ENCODE assay signal across 24 mouse cellular contexts in the genomic region with DNA sequence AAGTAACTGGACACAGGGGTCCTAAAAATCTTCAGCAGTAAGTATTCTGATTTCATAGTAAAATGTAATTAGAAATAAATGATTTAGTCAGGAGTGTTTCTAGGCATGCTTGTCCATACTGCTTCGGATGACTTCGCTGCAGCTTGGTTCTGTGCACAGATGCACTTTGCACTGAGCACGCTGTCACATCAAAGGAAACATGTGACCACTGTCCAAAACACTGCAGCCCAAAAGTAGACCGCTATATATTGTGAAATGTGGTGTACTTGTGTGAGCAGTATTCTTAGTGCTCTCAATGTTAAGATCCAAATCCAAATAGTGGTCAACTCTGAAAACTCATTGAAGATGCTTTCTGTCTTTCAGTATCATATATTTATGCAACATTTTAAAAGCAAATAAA.
"Had no signal": no experiment of that assay in that cellular context is flagged by ENCODE, and none has a peak within 500 bp of the region (broad histone marks: within the 10 kb centered on the region; RNA-seq: fewer than 3 reads in every experiment).

No protein-coding gene starts in this region.

- H3K27me3 ChIP-seq: heart, embryonic 12.5 days; hindbrain, embryonic 12.5 days; intestine, embryonic 15.5 days; limb, embryonic 12.5 days had no signal

- H3K4me3 ChIP-seq: gastrocnemius, adult 2 months; heart, embryonic 10.5 days; heart, embryonic 12.5 days; hindbrain, embryonic 10.5 days; hindbrain, embryonic 12.5 days; intestine, embryonic 15.5 days; layer of hippocampus, adult 2 months; left cerebral cortex, adult 2 months; limb, embryonic 10.5 days; limb, embryonic 12.5 days had no signal

- H3K9ac ChIP-seq: heart, embryonic 12.5 days; hindbrain, embryonic 12.5 days; hindbrain, embryonic 14.5 days; intestine, embryonic 15.5 days; limb, embryonic 12.5 days had no signal

- H3K9me3 ChIP-seq: heart, embryonic 10.5 days; heart, embryonic 12.5 days; hindbrain, embryonic 10.5 days; hindbrain, embryonic 12.5 days; intestine, embryonic 15.5 days; limb, embryonic 10.5 days; limb, embryonic 12.5 days had no signal

- H3K36me3 ChIP-seq: heart, embryonic 10.5 days; heart, embryonic 12.5 days; hindbrain, embryonic 10.5 days; hindbrain, embryonic 12.5 days; intestine, embryonic 15.5 days; limb, embryonic 10.5 days; limb, embryonic 12.5 days had no signal

- H3K4me2 ChIP-seq: heart, embryonic 12.5 days; hindbrain, embryonic 12.5 days; hindbrain, embryonic 14.5 days; intestine, embryonic 15.5 days; limb, embryonic 12.5 days had no signal

- ATAC-seq: hindbrain, embryonic 16.5 days; inflammation-experienced regulatory T-cells, adult 6 months; intestine, embryonic 15.5 days; intestine, postnatal 0 days had no signal

- DNase-seq: gastrocnemius, adult 2 months; gastrocnemius, postnatal 10 days; gastrocnemius, postnatal 25 days; heart, adult 18-20 months; heart, postnatal 10 days; heart, postnatal 4 days; kidney, adult 18-20 months; kidney, adult 8-10 months; kidney, postnatal 10 days; kidney, postnatal 25 days; kidney, postnatal 4 days had no signal

- H3K4me1 ChIP-seq: heart, embryonic 10.5 days; heart, embryonic 12.5 days; hindbrain, embryonic 10.5 days; hindbrain, embryonic 12.5 days; intestine, embryonic 15.5 days; limb, embryonic 10.5 days; limb, embryonic 12.5 days had no signal

- H3K27ac ChIP-seq: gastrocnemius, adult 2 months; heart, embryonic 10.5 days; hindbrain, embryonic 10.5 days; hindbrain, embryonic 12.5 days; hindbrain, embryonic 14.5 days; intestine, embryonic 15.5 days; layer of hippocampus, adult 2 months; left cerebral cortex, adult 2 months; limb, embryonic 10.5 days; limb, embryonic 12.5 days had no signal
